Mouse (Mus musculus): ENCODE results near the gene Pus7l. TPM values are rescaled to one million over a fixed set of nuclear protein-coding genes. Genes with fewer than 3 reads are reported as not detected.
A peak's percentile ranks its signal among the peaks of the same experiment; 100 is the strongest.

Gene Pus7l
- polyA plus RNA-seq, 1 experiment = 4.5 TPM

- Histone ChIP-seq H3K27me3 (ENCODE audit: control insufficient read depth, insufficient read depth, low read length) (no peaks in the 10 kb centered on the region), H3K4me3 (ENCODE audit: control insufficient read depth, low read depth, low read length) (no peak overlapping the region), H3K27ac (ENCODE audit: control insufficient read depth, insufficient read depth, low read depth, low read length) (no peak overlapping the region), H3K36me3 (ENCODE audit: control insufficient read depth, insufficient read depth, low read length) (no peaks in the 10 kb centered on the region), H3K4me1 (ENCODE audit: control insufficient read depth, insufficient read depth, low read length) (peaks cover 4% of the 10 kb centered on the region)
- TF ChIP-seq POLR2A (IDR thresholded peaks at IDR 0.05; ENCODE audit: control insufficient read depth, low read depth, low read length) (no peak), CTCF (IDR thresholded peaks at IDR 0.05; ENCODE audit: control insufficient read depth, insufficient read depth, insufficient replicate concordance, low read depth, low read length) (no peak)
Measured at GRCm38 (mm10) chr15:94539296-94539695, 4.1 kb downstream of the Pus7l start.

- Histone ChIP-seq H3K4me3 (ENCODE audit: control insufficient read depth, low read depth, low read length) (no peak overlapping the region), H3K27ac (ENCODE audit: control insufficient read depth, insufficient read depth, low read depth, low read length) (no peak overlapping the region), H3K27me3 (ENCODE audit: control insufficient read depth, insufficient read depth, low read length) (no peaks in the 10 kb centered on the region), H3K4me1 (ENCODE audit: control insufficient read depth, insufficient read depth, low read length) (peaks cover 2% of the 10 kb centered on the region; the same call in 1 of the 2 replicates), H3K36me3 (ENCODE audit: control insufficient read depth, insufficient read depth, low read length) (no peaks in the 10 kb centered on the region)
- TF ChIP-seq CTCF (IDR thresholded peaks at IDR 0.05; ENCODE audit: control insufficient read depth, insufficient read depth, insufficient replicate concordance, low read depth, low read length) = no peak
- no peak for TF ChIP-seq POLR2A (IDR thresholded peaks at IDR 0.05; ENCODE audit: control insufficient read depth, low read depth, low read length)
Measured at GRCm38 (mm10) chr15:94535521-94535920, 7.8 kb downstream of the Pus7l start.

GRCm38 (mm10) chr15:94532956-94533355 lies 10.4 kb downstream of the Pus7l start:
- H3K4me1 ChIP-seq (ENCODE audit: control insufficient read depth, insufficient read depth, low read length) = peaks cover 2% of the 10 kb centered on the region; the same call in 1 of the 2 replicates
- no peak overlapping the region for H3K27ac ChIP-seq (ENCODE audit: control insufficient read depth, insufficient read depth, low read depth, low read length)
- H3K27me3 ChIP-seq (ENCODE audit: control insufficient read depth, insufficient read depth, low read length) = no peaks in the 10 kb centered on the region
- H3K36me3 ChIP-seq (ENCODE audit: control insufficient read depth, insufficient read depth, low read length) = no peaks in the 10 kb centered on the region
- H3K4me3 ChIP-seq (ENCODE audit: control insufficient read depth, low read depth, low read length) = no peak overlapping the region
- TF ChIP-seq CTCF (IDR thresholded peaks at IDR 0.05; ENCODE audit: control insufficient read depth, insufficient read depth, insufficient replicate concordance, low read depth, low read length) = no peak
- no peak for TF ChIP-seq POLR2A (IDR thresholded peaks at IDR 0.05; ENCODE audit: control insufficient read depth, low read depth, low read length)

- Histone ChIP-seq H3K27ac (ENCODE audit: control insufficient read depth, insufficient read depth, low read depth, low read length) (no peak overlapping the region), H3K27me3 (ENCODE audit: control insufficient read depth, insufficient read depth, low read length) (no peaks in the 10 kb centered on the region), H3K4me1 (ENCODE audit: control insufficient read depth, insufficient read depth, low read length) (peaks cover 2% of the 10 kb centered on the region; the same call in 1 of the 2 replicates), H3K4me3 (ENCODE audit: control insufficient read depth, low read depth, low read length) (no peak overlapping the region), H3K36me3 (ENCODE audit: control insufficient read depth, insufficient read depth, low read length) (no peaks in the 10 kb centered on the region)
- TF ChIP-seq POLR2A (IDR thresholded peaks at IDR 0.05; ENCODE audit: control insufficient read depth, low read depth, low read length) = no peak
- no peak for TF ChIP-seq CTCF (IDR thresholded peaks at IDR 0.05; ENCODE audit: control insufficient read depth, insufficient read depth, insufficient replicate concordance, low read depth, low read length)
Measured at GRCm38 (mm10) chr15:94532306-94532705, 11.0 kb downstream of the Pus7l start.

DNA sequence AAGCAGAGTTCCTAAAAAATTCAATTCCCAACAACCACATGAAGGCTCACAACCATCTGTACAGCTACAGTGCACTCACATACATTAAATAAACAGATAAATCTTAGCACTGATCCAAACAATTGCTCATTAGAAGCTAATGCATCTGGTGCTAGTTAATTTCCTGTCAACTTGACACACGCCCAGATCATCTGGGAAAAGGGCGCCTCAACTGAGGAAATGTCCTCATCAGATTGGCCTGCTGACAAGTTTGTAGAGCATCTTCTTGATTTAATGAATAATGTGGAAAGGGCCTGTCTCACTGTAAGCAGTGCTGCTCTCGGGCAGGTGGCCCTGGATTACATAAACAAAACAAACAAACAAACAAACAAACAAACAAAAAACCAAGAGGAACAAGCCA lies 12.8 kb downstream of the Pus7l start:
- TF ChIP-seq POLR2A (IDR thresholded peaks at IDR 0.05; ENCODE audit: control insufficient read depth, low read depth, low read length) = no peak
- TF ChIP-seq CTCF (IDR thresholded peaks at IDR 0.05; ENCODE audit: control insufficient read depth, insufficient read depth, insufficient replicate concordance, low read depth, low read length) = no peak
- Histone ChIP-seq H3K27me3 (ENCODE audit: control insufficient read depth, insufficient read depth, low read length) (no peaks in the 10 kb centered on the region), H3K27ac (ENCODE audit: control insufficient read depth, insufficient read depth, low read depth, low read length) (no peak overlapping the region), H3K4me1 (ENCODE audit: control insufficient read depth, insufficient read depth, low read length) (no peaks in the 10 kb centered on the region), H3K4me3 (ENCODE audit: control insufficient read depth, low read depth, low read length) (no peak overlapping the region), H3K36me3 (ENCODE audit: control insufficient read depth, insufficient read depth, low read length) (no peaks in the 10 kb centered on the region)

DNA sequence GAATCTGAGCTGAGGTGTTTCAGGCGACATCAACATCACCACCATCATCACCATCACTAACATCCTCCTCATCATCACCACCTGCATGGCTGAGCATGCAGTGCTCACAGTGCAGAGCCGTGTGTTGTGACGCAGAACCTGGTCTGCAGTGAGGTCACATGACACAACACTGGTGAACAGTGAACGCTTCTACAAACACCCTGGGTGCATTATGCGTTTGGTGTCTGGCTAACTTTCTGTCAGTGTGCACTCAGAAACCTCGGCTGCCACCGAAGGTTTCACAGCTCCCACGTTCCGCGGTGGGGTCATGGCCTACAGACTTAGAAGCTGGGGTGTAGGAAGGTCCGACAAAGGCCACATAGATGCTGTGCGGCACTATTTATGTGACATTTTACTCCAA lies 18.4 kb downstream of the Pus7l start:
- TF ChIP-seq CTCF (IDR thresholded peaks at IDR 0.05; ENCODE audit: control insufficient read depth, insufficient read depth, insufficient replicate concordance, low read depth, low read length) = no peak
- no peak for TF ChIP-seq POLR2A (IDR thresholded peaks at IDR 0.05; ENCODE audit: control insufficient read depth, low read depth, low read length)
- peaks cover 2% of the 10 kb centered on the region; the same call in 1 of the 2 replicates for H3K4me1 ChIP-seq (ENCODE audit: control insufficient read depth, insufficient read depth, low read length)
- H3K27ac ChIP-seq (ENCODE audit: control insufficient read depth, insufficient read depth, low read depth, low read length) = no peak overlapping the region
- H3K4me3 ChIP-seq (ENCODE audit: control insufficient read depth, low read depth, low read length) = no peak overlapping the region
- H3K36me3 ChIP-seq (ENCODE audit: control insufficient read depth, insufficient read depth, low read length) = no peaks in the 10 kb centered on the region
- H3K27me3 ChIP-seq (ENCODE audit: control insufficient read depth, insufficient read depth, low read length) = no peaks in the 10 kb centered on the region

DNA sequence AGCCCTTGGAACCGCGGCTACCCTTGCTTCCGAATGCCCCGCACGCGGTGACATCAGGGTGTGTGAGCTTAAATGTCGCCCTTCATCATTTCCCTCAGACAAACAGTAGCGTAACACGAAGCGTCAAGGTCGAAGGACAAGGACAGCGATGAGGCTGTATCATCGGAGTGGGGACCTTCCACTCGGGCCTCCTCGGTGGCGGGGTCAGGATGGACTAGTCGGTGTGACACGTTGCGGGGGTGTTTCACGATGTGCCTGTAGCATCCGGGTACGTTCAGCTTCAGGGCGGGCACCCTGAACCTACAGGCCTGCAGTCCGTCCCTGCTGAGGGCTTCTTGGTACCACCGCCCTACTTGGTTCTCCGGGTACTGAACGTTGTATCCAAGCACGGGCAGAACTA lies 20.1 kb downstream of the Pus7l start:
- H3K4me3 ChIP-seq (ENCODE audit: control insufficient read depth, low read depth, low read length) = peak overlapping the region; percentile 45
- TF ChIP-seq POLR2A (IDR thresholded peaks at IDR 0.05; ENCODE audit: control insufficient read depth, low read depth, low read length) (no peak), CTCF (IDR thresholded peaks at IDR 0.05; ENCODE audit: control insufficient read depth, insufficient read depth, insufficient replicate concordance, low read depth, low read length) (no peak)
- H3K27ac ChIP-seq (ENCODE audit: control insufficient read depth, insufficient read depth, low read depth, low read length) = no peak overlapping the region
- peaks cover 4% of the 10 kb centered on the region; the same call in 1 of the 2 replicates for H3K4me1 ChIP-seq (ENCODE audit: control insufficient read depth, insufficient read depth, low read length)
- no peaks in the 10 kb centered on the region for H3K36me3 ChIP-seq (ENCODE audit: control insufficient read depth, insufficient read depth, low read length)
- no peaks in the 10 kb centered on the region for H3K27me3 ChIP-seq (ENCODE audit: control insufficient read depth, insufficient read depth, low read length)

- Histone ChIP-seq H3K4me3 (ENCODE audit: control insufficient read depth, low read depth, low read length) (no peak overlapping the region), H3K27me3 (ENCODE audit: control insufficient read depth, insufficient read depth, low read length) (no peaks in the 10 kb centered on the region), H3K27ac (ENCODE audit: control insufficient read depth, insufficient read depth, low read depth, low read length) (no peak overlapping the region), H3K4me1 (ENCODE audit: control insufficient read depth, insufficient read depth, low read length) (peaks cover 6% of the 10 kb centered on the region), H3K36me3 (ENCODE audit: control insufficient read depth, insufficient read depth, low read length) (no peaks in the 10 kb centered on the region)
- TF ChIP-seq CTCF (IDR thresholded peaks at IDR 0.05; ENCODE audit: control insufficient read depth, insufficient read depth, insufficient replicate concordance, low read depth, low read length) = no peak
- TF ChIP-seq POLR2A (IDR thresholded peaks at IDR 0.05; ENCODE audit: control insufficient read depth, low read depth, low read length) = no peak
Measured at GRCm38 (mm10) chr15:94520959-94521358, 22.4 kb downstream of the Pus7l start.
